Mouse (Mus musculus) limb, embryonic 15.5 days (tissue): ENCODE data around the gene Fbxw8. TPM values are rescaled to one million over a fixed set of nuclear protein-coding genes. Genes with fewer than 3 reads are reported as not detected.

Experiments used
- ATAC-seq: fragments of 200-750 bp; cut with Nextera tagmentation; 2 replicates; pipeline ENCODE4 v1.8.0; 2017; ENCODE audit warnings: low read depth, moderate TSS enrichment; ENCODE audit not compliant: insufficient number of reproducible peaks, low FRiP score, low TSS enrichment
- H3K27ac ChIP-seq: fragments of 300-500 bp; sonication (generic); 2 replicates; pipeline ENCODE4 v1.5.1; 2015; ENCODE audit warnings: moderate library complexity, mild to moderate bottlenecking, inconsistent platforms
- H3K27me3 ChIP-seq: fragments of 300-500 bp; sonication (generic); 2 replicates; pipeline ENCODE4 v1.6.1; 2015; ENCODE audit warnings: inconsistent platforms
- H3K36me3 ChIP-seq: fragments of 300-500 bp; sonication (generic); 2 replicates; pipeline ENCODE4 v1.6.1; 2015; ENCODE audit warnings: inconsistent platforms
- H3K4me1 ChIP-seq: fragments of 300-500 bp; sonication (generic); 2 replicates; pipeline ENCODE4 v1.6.1; 2015; ENCODE audit warnings: inconsistent platforms
- H3K4me2 ChIP-seq: fragments of 300-500 bp; sonication (generic); 2 replicates; pipeline ENCODE4 v1.6.1; 2015; ENCODE audit warnings: mild to moderate bottlenecking, inconsistent platforms
- H3K4me3 ChIP-seq: fragments of 300-500 bp; sonication (generic); 2 replicates; pipeline ENCODE4 v1.5.1; 2015; ENCODE audit warnings: mild to moderate bottlenecking, inconsistent platforms
- H3K9ac ChIP-seq: fragments of 300-500 bp; sonication (generic); 2 replicates; pipeline ENCODE4 v1.6.1; 2015; ENCODE audit warnings: inconsistent platforms
- H3K9me3 ChIP-seq: fragments of 300-500 bp; sonication (generic); 2 replicates; pipeline ENCODE4 v1.6.1; 2016; ENCODE audit warnings: inconsistent platforms
- WGBS: fragments of 180-500 bp; shearing (Covaris S2); methylation state at CpG from one replicate; pipeline ENCODE4 v1.1.7; 2015; 5-methylcytosine and 5-hydroxymethylcytosine counted together
- polyA plus RNA-seq: library from polyadenylated mRNA; unstranded; fragments of >200 nt; fragmentation: Nextera tagmentation; extraction: Ambion mirVana; gene quantifications from 2 replicates; pipeline ENCODE4 v1.2.1, GENCODE M21; 2015

Gene Fbxw8
- polyA plus RNA-seq, 1 experiment from 2014 or later, result 26.3 TPM

DNA sequence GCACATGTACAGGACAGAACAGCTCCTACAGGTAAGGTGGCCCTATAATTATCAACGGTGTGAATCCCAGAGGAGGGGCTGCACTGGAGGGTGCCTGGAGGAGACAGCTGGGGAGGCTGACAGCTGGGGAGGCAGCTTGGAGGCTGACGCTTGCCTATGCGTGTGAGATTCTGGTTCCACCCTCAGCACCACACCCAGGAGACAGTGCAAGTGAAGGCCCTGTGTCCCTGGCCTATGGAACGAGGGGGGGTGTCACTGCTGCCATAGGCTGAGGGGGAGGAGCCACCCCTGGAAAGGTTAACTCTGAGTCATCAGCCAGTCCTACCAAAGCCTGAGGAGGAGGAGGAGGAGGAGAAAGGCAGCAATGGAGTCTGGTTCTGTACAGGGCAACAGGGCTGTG, 87.7 kb downstream of the Fbxw8 start:
- Histone ChIP-seq H3K27me3 (no peaks in the 10 kb centered on the region), H3K4me3 (no peak overlapping the region), H3K27ac (peak overlapping the region; percentile 2; the same call in 1 of the 2 replicates), H3K9ac (no peak overlapping the region), H3K9me3 (no peaks in the 10 kb centered on the region), H3K36me3 (peaks cover 74% of the 10 kb centered on the region), H3K4me2 (no peak overlapping the region), H3K4me1 (peaks cover 40% of the 10 kb centered on the region)
- 51% methylated on average over 4 of the region's 4 CpGs for WGBS
- ATAC-seq, result no peak

DNA sequence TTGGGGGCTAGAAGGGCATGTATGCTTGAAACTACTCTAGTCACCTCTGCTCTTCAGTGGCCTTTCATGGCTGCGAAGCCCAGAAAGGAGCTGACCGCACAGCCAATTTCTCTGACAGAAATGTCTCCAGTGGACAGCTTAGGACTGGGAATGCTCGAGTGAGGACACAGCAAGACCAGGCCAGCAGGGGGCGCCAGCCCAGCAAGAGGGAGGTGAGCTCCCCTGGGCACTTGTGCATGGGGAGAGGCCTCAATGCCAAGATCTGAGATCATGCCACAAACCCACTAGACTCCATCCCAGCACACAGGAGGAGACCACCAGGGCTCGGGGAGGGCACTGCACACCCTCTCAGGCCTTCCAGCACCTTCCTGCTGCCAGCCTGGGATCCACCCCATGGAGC, 88.4 kb downstream of the Fbxw8 start:
- peaks cover 68% of the 10 kb centered on the region for H3K36me3 ChIP-seq
- H3K4me2 ChIP-seq, result no peak overlapping the region
- H3K4me3 ChIP-seq, result no peak overlapping the region
- 54% methylated on average over 5 of the region's 5 CpGs for WGBS
- no peak overlapping the region for H3K9ac ChIP-seq
- H3K4me1 ChIP-seq, result peaks cover 40% of the 10 kb centered on the region
- H3K27me3 ChIP-seq, result no peaks in the 10 kb centered on the region
- no peak for ATAC-seq
- H3K9me3 ChIP-seq, result no peaks in the 10 kb centered on the region
- H3K27ac ChIP-seq, result no peak overlapping the region

DNA sequence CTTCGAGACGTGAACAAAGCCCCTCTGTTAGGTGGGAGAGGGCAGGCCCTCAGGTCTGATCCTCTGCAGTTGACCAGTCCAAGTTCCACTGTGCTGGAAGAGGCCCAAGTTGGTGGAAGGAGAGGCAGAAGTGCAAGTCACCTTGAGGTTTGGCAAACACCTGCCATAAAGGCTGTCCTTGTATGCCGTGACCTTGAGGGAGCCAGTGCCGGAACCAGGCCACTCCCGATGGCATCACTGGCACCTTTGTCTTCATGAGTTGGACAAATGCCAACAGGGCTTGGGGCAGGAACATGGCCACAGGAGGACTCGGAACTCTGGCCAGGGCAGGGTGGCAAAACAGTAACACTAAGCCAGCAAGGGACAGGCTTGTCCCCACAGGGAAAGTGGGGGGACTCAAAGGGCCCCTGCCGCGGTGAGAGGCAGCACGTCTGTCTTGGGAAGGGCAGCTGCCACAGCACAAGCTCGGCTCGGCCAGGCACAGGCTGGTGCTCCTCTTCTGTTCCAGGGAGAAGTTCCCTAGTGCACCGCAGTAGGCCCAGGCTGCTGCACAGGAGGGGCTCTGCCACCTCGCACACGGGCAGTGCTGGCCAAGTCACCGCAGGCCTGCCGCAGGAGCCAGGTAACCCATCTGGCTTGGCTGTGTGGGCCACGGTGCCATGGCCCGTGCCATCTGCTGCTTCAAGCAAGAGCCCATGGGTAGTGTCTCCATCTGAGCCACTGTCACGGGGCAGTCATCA, 89.6 kb downstream of the Fbxw8 start:
- ATAC-seq, result no peak
- Histone ChIP-seq H3K36me3 (peaks cover 62% of the 10 kb centered on the region), H3K27ac (peak overlapping the region; percentile 59), H3K4me3 (no peak overlapping the region), H3K4me1 (peaks cover 36% of the 10 kb centered on the region), H3K9me3 (no peaks in the 10 kb centered on the region), H3K27me3 (no peaks in the 10 kb centered on the region), H3K4me2 (no peak overlapping the region), H3K9ac (no peak overlapping the region)
- 90% methylated on average over 19 of the region's 19 CpGs for WGBS

DNA sequence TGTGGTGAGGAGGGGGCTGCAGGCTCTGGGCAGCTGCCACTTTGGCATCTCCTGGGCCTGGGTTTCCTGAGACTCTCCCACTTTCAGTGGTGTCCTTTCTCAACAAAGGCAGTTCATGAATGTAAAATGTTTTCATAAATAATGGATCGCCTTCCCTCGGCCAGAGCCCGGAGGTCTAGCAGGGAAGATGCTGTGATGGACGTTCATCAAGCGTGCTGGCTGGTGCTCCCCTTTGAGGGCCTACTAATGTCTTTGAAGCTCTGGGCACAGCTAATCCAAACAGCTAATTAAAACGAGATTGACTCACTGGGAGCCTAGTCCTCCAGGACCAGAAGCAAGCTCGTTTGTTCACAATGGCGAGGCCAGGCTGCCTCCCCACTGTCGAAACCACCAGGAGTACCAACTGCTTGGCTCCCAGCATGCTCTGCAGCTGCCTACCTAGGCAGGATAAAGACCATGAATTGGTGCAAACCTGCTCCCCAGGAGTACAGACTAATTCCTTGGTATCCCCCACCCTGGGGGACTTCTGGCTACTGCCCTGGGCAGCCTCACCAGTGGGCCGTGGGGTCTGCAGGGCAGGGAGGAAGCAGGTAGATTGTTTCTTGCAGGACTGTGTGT, 90.9 kb downstream of the Fbxw8 start:
- ATAC-seq, result no peak
- Histone ChIP-seq H3K27ac (0 out of 2 replicates have a peak overlapping the region, but pooled peaks have one; percentile 22), H3K9me3 (no peaks in the 10 kb centered on the region), H3K36me3 (peaks cover 50% of the 10 kb centered on the region), H3K4me2 (no peak overlapping the region), H3K4me1 (peaks cover 32% of the 10 kb centered on the region), H3K9ac (no peak overlapping the region), H3K4me3 (no peak overlapping the region), H3K27me3 (no peaks in the 10 kb centered on the region)
- WGBS, result 49% methylated on average over 10 of the region's 10 CpGs

DNA sequence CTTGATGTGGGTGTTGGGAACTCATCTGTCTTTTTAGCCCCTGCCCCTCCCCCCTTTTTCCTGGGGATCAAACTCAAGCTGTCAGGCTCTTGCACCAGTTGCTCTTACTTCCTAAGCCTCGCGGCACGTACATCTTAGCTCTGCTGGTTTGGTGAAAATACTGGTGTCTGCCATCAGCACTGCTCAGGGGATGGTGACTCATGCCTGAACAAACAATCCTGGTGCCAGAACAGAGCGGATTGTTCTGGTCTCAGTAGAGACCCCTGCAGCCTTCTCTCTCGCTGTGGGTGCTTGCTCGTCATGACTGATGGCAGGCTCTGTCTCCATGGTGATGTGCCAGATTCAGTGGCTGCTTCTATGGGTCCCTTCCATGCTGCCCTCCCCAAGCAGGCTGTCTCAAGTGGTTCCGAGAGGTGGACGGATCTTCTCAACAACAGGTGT, 92.1 kb downstream of the Fbxw8 start:
- ATAC-seq, result no peak
- WGBS, result 77% methylated on average over 8 of the region's 8 CpGs
- Histone ChIP-seq H3K9ac (no peak overlapping the region), H3K27ac (no peak overlapping the region), H3K4me1 (peaks cover 28% of the 10 kb centered on the region), H3K4me3 (no peak overlapping the region), H3K27me3 (no peaks in the 10 kb centered on the region), H3K4me2 (no peak overlapping the region), H3K36me3 (peaks cover 40% of the 10 kb centered on the region), H3K9me3 (no peaks in the 10 kb centered on the region)

DNA sequence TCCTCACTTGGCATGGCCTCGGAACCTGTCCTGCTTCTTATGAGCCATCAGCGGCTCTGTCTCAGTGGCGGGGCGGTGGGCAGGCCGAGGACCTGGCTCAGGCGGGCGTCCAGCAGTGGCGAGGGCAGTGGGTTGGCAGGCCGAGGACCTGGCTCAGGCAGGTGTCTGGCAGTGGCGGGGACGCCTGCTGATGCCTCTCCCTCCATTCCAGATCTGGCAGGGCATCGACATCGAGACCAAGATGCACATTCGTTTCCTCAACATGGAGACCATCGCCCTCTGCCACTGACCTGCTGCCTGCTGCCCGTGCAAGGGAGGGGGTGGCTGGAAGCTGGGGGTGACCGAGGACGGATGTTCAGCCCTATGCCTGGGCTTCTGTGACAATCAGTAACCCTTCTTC, 93.9 kb downstream of the Fbxw8 start:
- Histone ChIP-seq H3K4me2 (no peak overlapping the region), H3K36me3 (peaks cover 22% of the 10 kb centered on the region), H3K9ac (no peak overlapping the region), H3K27me3 (no peaks in the 10 kb centered on the region), H3K4me3 (no peak overlapping the region), H3K4me1 (peaks cover 34% of the 10 kb centered on the region), H3K9me3 (no peaks in the 10 kb centered on the region), H3K27ac (no peak overlapping the region)
- ATAC-seq, result no peak
- WGBS, result 94% methylated on average over 18 of the region's 18 CpGs

DNA sequence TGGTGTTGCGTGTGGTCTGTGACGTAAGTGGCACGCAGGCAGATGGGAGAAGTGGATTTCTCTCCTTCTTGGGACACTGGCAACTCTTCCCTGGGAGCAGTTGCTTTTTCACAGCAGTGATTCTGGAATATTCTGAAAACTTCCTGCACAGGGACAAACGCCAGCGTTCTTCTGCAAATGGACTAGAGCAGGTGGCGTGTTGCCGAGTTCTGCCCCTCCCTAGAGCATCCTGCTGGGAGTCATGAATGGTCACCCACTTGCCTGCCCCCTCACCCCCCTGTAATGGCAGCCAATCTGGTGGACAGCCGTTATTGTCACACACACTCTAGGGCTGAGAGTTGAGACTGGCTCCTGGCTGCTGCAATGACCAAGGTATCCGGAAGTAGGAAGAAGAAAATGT, 95.6 kb downstream of the Fbxw8 start:
- Histone ChIP-seq H3K4me1 (peaks cover 24% of the 10 kb centered on the region), H3K27ac (no peak overlapping the region), H3K4me3 (no peak overlapping the region), H3K36me3 (peaks cover 5% of the 10 kb centered on the region), H3K4me2 (no peak overlapping the region), H3K27me3 (no peaks in the 10 kb centered on the region), H3K9me3 (no peaks in the 10 kb centered on the region), H3K9ac (no peak overlapping the region)
- 85% methylated on average over 9 of the region's 9 CpGs for WGBS
- ATAC-seq, result no peak

DNA sequence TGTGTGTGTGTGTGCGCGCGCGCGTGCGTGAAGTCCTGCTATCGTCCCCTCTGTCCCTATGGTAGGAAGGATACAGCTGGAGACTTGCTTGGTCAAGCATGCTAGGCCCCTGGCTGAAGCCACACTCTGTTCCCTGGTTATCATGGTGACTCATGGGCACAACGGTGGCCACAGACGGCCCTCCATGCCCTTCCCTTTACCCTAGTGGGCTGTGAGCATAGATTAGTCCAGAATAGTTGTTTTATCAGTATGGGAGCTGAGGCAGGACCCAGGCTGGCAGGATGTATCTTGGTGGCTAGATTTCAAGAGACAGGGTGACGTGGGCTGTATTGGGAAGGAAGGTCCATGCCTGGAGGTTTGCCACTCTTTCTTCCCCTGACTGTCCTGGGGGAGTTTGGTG, 96.4 kb downstream of the Fbxw8 start:
- Histone ChIP-seq H3K36me3 (0 out of 2 replicates have a peak, but pooled peaks cover 3% of the 10 kb centered on the region), H3K9ac (no peak overlapping the region), H3K27ac (no peak overlapping the region), H3K4me1 (peaks cover 20% of the 10 kb centered on the region), H3K27me3 (no peaks in the 10 kb centered on the region), H3K4me3 (no peak overlapping the region), H3K9me3 (no peaks in the 10 kb centered on the region), H3K4me2 (no peak overlapping the region)
- no peak for ATAC-seq
- WGBS, result 91% methylated on average over 10 of the region's 10 CpGs

DNA sequence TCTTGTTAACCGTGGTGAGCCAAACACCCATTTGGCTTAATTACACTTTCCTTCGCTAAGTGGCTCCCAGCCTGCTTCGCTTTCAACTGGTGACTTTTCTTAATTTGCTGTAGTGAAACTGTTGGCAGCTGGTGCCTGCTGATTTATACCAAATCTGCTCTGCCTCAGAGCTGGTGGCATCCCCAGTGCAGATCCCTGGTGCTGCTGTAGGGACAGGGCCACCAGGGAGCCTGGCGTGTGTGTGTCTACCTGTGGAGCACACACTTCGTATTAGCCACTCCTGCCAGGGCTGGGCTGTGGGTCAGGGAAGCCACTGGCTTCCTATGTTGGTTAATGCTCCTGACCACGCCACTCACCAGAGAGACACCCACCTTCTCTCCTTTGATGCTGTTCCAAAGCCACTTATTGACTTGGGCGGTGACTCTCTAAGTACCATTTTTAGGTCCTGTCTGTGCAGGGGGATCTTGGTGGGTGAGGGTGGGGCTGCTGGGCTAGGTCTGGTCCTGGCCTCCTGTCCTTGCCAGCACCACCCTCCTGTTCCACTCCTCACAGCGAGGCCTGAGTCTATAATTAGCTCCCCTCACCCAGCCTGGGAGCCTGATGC, 97.7 kb downstream of the Fbxw8 start:
- no peak for ATAC-seq
- no peak overlapping the region for H3K27ac ChIP-seq
- no peaks in the 10 kb centered on the region for H3K27me3 ChIP-seq
- H3K4me3 ChIP-seq, result no peak overlapping the region
- no peaks in the 10 kb centered on the region for H3K36me3 ChIP-seq
- no peaks in the 10 kb centered on the region for H3K9me3 ChIP-seq
- no peak overlapping the region; the same call in 1 of the 2 replicates for H3K4me2 ChIP-seq
- H3K9ac ChIP-seq, result no peak overlapping the region
- peaks cover 15% of the 10 kb centered on the region for H3K4me1 ChIP-seq
- 14% methylated on average over 8 of the region's 8 CpGs for WGBS

DNA sequence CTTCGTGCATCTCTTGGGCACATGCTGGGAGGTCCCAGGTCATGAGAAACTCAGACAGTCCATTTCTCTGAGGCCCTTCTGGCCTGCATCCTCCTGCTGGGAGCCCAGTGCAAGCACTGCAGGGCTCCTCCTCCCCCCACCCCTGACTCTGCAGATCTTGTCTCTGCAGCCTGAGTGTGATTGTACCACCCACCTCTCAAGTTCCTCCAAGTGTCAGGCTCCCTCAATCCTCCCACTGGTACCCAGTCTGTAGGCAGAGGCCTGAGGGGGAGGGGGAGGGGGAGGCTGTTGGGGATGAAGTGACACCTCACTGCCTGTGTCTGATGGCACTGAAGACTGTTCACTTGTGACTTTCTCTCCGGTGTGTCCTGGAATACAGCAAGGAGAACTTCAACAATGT, 102.1 kb downstream of the Fbxw8 start:
- Histone ChIP-seq H3K36me3 (no peaks in the 10 kb centered on the region), H3K4me1 (peaks cover 15% of the 10 kb centered on the region), H3K27ac (no peak overlapping the region), H3K4me3 (no peak overlapping the region), H3K4me2 (no peak overlapping the region), H3K9me3 (no peaks in the 10 kb centered on the region), H3K27me3 (no peaks in the 10 kb centered on the region), H3K9ac (no peak overlapping the region)
- 98% methylated on average over 2 of the region's 2 CpGs for WGBS
- ATAC-seq, result no peak

DNA sequence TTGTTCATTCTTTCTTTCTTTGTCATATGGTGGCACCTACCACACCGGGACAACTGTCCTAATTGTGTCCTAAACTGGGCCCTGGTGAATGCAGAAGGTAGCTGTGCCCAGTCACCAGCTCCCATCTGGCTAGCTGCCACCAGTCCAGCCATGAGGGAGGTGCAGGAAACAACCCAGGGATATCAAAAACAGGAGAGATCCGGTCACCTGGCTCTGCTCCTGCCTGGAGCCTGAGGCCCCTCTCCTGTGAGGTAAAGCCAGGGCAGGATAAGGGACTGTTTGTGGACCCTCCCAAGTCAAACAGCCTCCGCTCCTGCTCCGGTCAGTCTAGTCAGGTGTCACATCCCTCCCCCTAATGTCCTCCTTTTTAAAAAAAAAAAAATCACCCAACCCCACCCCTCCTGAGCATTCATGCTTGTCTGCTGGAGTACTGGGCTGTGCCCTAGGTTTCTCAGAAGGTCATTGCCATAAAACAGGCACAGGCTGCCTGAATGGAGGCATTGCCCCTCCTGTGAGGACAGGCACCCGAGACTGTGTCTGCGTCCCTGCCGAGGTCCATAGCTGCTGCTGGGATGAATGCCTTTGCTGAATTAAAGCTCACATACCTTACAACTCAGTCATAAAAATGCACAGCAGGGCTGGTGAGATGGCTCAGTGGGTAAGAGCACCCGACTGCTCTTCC, 103.1 kb downstream of the Fbxw8 start:
- 62% methylated on average over 8 of the region's 8 CpGs for WGBS
- Histone ChIP-seq H3K36me3 (no peaks in the 10 kb centered on the region), H3K27me3 (no peaks in the 10 kb centered on the region), H3K4me1 (peaks cover 4% of the 10 kb centered on the region; the same call in 1 of the 2 replicates), H3K27ac (no peak overlapping the region), H3K4me3 (no peak overlapping the region), H3K4me2 (no peak overlapping the region), H3K9ac (no peak overlapping the region), H3K9me3 (no peaks in the 10 kb centered on the region)
- no peak for ATAC-seq

DNA sequence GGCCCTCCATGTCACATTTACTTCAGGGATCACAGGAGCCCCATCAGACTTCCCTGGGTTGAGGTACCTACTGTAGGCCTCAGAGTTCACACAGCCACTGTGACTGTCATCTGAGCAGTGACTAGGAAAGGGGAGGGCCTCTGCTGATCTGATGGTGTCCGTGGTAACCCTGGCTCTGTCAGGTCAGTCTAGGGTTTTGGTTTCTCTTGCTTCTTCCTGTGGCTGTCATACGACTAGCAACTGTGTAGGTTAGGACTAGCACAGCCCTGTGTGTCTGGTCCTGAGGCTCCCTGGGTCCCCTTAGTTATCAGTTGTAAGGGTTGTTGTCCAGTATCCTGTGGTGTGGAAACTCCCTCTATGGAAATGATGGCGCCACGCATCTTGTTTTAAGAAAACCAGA, 104.5 kb downstream of the Fbxw8 start:
- Histone ChIP-seq H3K4me2 (no peak overlapping the region), H3K9ac (no peak overlapping the region), H3K36me3 (no peaks in the 10 kb centered on the region), H3K27me3 (no peaks in the 10 kb centered on the region), H3K27ac (no peak overlapping the region), H3K4me1 (no peaks in the 10 kb centered on the region), H3K9me3 (no peaks in the 10 kb centered on the region), H3K4me3 (no peak overlapping the region)
- 72% methylated on average over 4 of the region's 4 CpGs for WGBS
- ATAC-seq, result no peak
